ENCODE assay signal across 20 mouse cellular contexts in genomic region chr9:41741500-41741899, GRCm38 (mm10).
DNase-seq lines count a peak whose midpoint lies in the region; ATAC-seq and TF ChIP-seq lines count a peak whose summit lies in the region.
"Had no signal": no experiment of that assay in that cellular context is flagged by ENCODE, and none has a peak within 500 bp of the region (broad histone marks: within the 10 kb centered on the region; RNA-seq: fewer than 3 reads in every experiment).

No protein-coding gene starts in this region.

- TF ChIP-seq POLR2A in kidney, adult 2 months (IDR thresholded peaks at IDR 0.05; ENCODE audit: low read depth, low read length) = no peak

- WGBS in forebrain, postnatal 0 days = 56% methylated on average over 5 of the region's 5 CpGs
- 84% methylated on average over 5 of the region's 5 CpGs for WGBS in forebrain, embryonic 13.5 days
- 56% methylated on average over 5 of the region's 5 CpGs for WGBS in embryonic facial prominence, embryonic 13.5 days
- 76% methylated on average over 5 of the region's 5 CpGs for WGBS in midbrain, postnatal 0 days
- 70% methylated on average over 5 of the region's 5 CpGs for WGBS in kidney, adult 2 months

- no peak overlapping the region for H3K4me3 ChIP-seq in forebrain, postnatal 0 days (ENCODE audit: low read depth, low read length)
- H3K4me3 ChIP-seq in forebrain, embryonic 13.5 days = no peak overlapping the region
- no peak overlapping the region for H3K4me3 ChIP-seq in embryonic facial prominence, embryonic 13.5 days
- no peak overlapping the region for H3K4me3 ChIP-seq in midbrain, postnatal 0 days (ENCODE audit: low read depth, low read length)
- no peak overlapping the region for H3K4me3 ChIP-seq in kidney, adult 2 months (ENCODE audit: insufficient read depth, low read depth, low read length)
- H3K4me3 ChIP-seq: heart, embryonic 10.5 days; hindbrain, embryonic 15.5 days; limb, embryonic 15.5 days; liver, embryonic 15.5 days had no signal

- no peak overlapping the region for H3K9ac ChIP-seq in forebrain, postnatal 0 days
- H3K9ac ChIP-seq in forebrain, embryonic 13.5 days = no peak overlapping the region
- no peak overlapping the region for H3K9ac ChIP-seq in embryonic facial prominence, embryonic 13.5 days
- H3K9ac ChIP-seq in midbrain, postnatal 0 days (replicated peaks; ENCODE audit: low read length, poor library complexity, severe bottlenecking) = no peak overlapping the region
- H3K9ac ChIP-seq: hindbrain, embryonic 15.5 days; limb, embryonic 15.5 days; liver, embryonic 15.5 days had no signal

- H3K27ac ChIP-seq in forebrain, postnatal 0 days (ENCODE audit: low read depth, low read length) = no peak overlapping the region
- H3K27ac ChIP-seq in forebrain, embryonic 13.5 days = no peak overlapping the region
- peak overlapping the region; percentile 14; the same call in 1 of the 2 replicates for H3K27ac ChIP-seq in embryonic facial prominence, embryonic 13.5 days
- H3K27ac ChIP-seq in midbrain, postnatal 0 days (ENCODE audit: low read depth, low read length) = no peak overlapping the region
- H3K27ac ChIP-seq in kidney, adult 2 months (ENCODE audit: insufficient read depth, low read depth, low read length) = no peak overlapping the region
- H3K27ac ChIP-seq: heart, embryonic 10.5 days; hindbrain, embryonic 15.5 days; limb, embryonic 15.5 days; liver, embryonic 15.5 days; macrophage had no signal

- TF ChIP-seq CTCF in forebrain, postnatal 0 days (IDR thresholded peaks at IDR 0.05; ENCODE audit: low read depth) = no peak
- TF ChIP-seq CTCF in midbrain, postnatal 0 days (IDR thresholded peaks at IDR 0.05) = no peak
- no peak for TF ChIP-seq CTCF in kidney, adult 2 months (conservative IDR thresholded peaks at IDR 0.05; ENCODE audit: insufficient read depth, insufficient read length, low read depth, low read length)

- H3K27me3 ChIP-seq in forebrain, postnatal 0 days (ENCODE audit: insufficient read depth, low read length) = no peaks in the 10 kb centered on the region
- H3K27me3 ChIP-seq in forebrain, embryonic 13.5 days = no peaks in the 10 kb centered on the region
- no peaks in the 10 kb centered on the region for H3K27me3 ChIP-seq in embryonic facial prominence, embryonic 13.5 days
- no peaks in the 10 kb centered on the region for H3K27me3 ChIP-seq in midbrain, postnatal 0 days (ENCODE audit: insufficient read depth, low read length)
- no peaks in the 10 kb centered on the region for H3K27me3 ChIP-seq in kidney, adult 2 months (replicated peaks; ENCODE audit: control insufficient read depth, insufficient read depth, low read length)
- H3K27me3 ChIP-seq: hindbrain, embryonic 15.5 days; limb, embryonic 15.5 days had no signal

- no peaks in the 10 kb centered on the region for H3K9me3 ChIP-seq in forebrain, postnatal 0 days (ENCODE audit: low read length)
- no peaks in the 10 kb centered on the region for H3K9me3 ChIP-seq in forebrain, embryonic 13.5 days (replicated peaks)
- H3K9me3 ChIP-seq in embryonic facial prominence, embryonic 13.5 days = no peaks in the 10 kb centered on the region
- no peaks in the 10 kb centered on the region for H3K9me3 ChIP-seq in midbrain, postnatal 0 days (ENCODE audit: low read length)
- H3K9me3 ChIP-seq: heart, embryonic 10.5 days; hindbrain, embryonic 15.5 days; limb, embryonic 15.5 days; liver, embryonic 15.5 days had no signal

- H3K4me1 ChIP-seq in forebrain, postnatal 0 days (ENCODE audit: insufficient read depth) = peaks cover 7% of the 10 kb centered on the region
- H3K4me1 ChIP-seq in forebrain, embryonic 13.5 days = peaks cover 21% of the 10 kb centered on the region
- peaks cover 13% of the 10 kb centered on the region for H3K4me1 ChIP-seq in embryonic facial prominence, embryonic 13.5 days
- peaks cover 8% of the 10 kb centered on the region; the same call in 1 of the 2 replicates for H3K4me1 ChIP-seq in midbrain, postnatal 0 days (ENCODE audit: insufficient read depth, low read length)
- H3K4me1 ChIP-seq in kidney, adult 2 months (ENCODE audit: control insufficient read depth, insufficient read depth, low read length) = no peaks in the 10 kb centered on the region
- H3K4me1 ChIP-seq: liver, embryonic 15.5 days had no signal

- DNase-seq in adrenal gland, adult (ENCODE audit: inconsistent age in 2 of 2, low spot score in 1 of 2) = peak; percentile 34 to 75
- no peak for DNase-seq in adrenal gland, postnatal 4 days (ENCODE audit: low spot score in 2 of 2)
- DNase-seq in forebrain, postnatal 0 days = no peak
- peak; percentile 43 for DNase-seq in NIH3T3 (ENCODE audit: low read depth)
- no peak for DNase-seq in midbrain, postnatal 0 days (ENCODE audit: low spot score)
- no peak for DNase-seq in kidney, adult 2 months
- DNase-seq: cerebellum, adult 9-11 months; gastrocnemius, postnatal 10 days; kidney, adult 11 months; kidney, postnatal 4 days; layer of hippocampus, adult 9-11 months; thymus, postnatal 14 days had no signal

- no peak overlapping the region for H3K4me2 ChIP-seq in forebrain, postnatal 0 days (ENCODE audit: low read depth)
- H3K4me2 ChIP-seq in forebrain, embryonic 13.5 days = no peak overlapping the region
- H3K4me2 ChIP-seq in embryonic facial prominence, embryonic 13.5 days = no peak overlapping the region
- H3K4me2 ChIP-seq in midbrain, postnatal 0 days (ENCODE audit: low read depth, low read length, poor library complexity, severe bottlenecking) = no peak overlapping the region
- H3K4me2 ChIP-seq: hindbrain, embryonic 15.5 days; limb, embryonic 15.5 days; liver, embryonic 15.5 days had no signal

- peak; percentile 42; the same call in 1 of the 2 replicates for ATAC-seq in forebrain, postnatal 0 days
- no peak for ATAC-seq in forebrain, embryonic 13.5 days
- ATAC-seq in embryonic facial prominence, embryonic 13.5 days (ENCODE audit: insufficient number of reproducible peaks, insufficient read depth, low FRiP score, low TSS enrichment, low read depth) = no peak
- ATAC-seq in midbrain, postnatal 0 days (ENCODE audit: low FRiP score) = no peak
- ATAC-seq: midbrain, embryonic 16.5 days had no signal

- H3K36me3 ChIP-seq in forebrain, postnatal 0 days (ENCODE audit: insufficient read depth) = no peaks in the 10 kb centered on the region
- H3K36me3 ChIP-seq in forebrain, embryonic 13.5 days (ENCODE audit: poor library complexity, severe bottlenecking) = no peaks in the 10 kb centered on the region
- H3K36me3 ChIP-seq in embryonic facial prominence, embryonic 13.5 days = no peaks in the 10 kb centered on the region
- no peaks in the 10 kb centered on the region for H3K36me3 ChIP-seq in midbrain, postnatal 0 days (ENCODE audit: insufficient read depth, low read length)
- H3K36me3 ChIP-seq in kidney, adult 2 months (ENCODE audit: control insufficient read depth, insufficient read depth, low read length) = no peaks in the 10 kb centered on the region
- H3K36me3 ChIP-seq: heart, embryonic 10.5 days; hindbrain, embryonic 15.5 days; limb, embryonic 15.5 days; liver, embryonic 15.5 days had no signal

Comparison
In these comparisons a context has a peak if more than half of its experiments do, and no peak if none do; other contexts are left out.
1. DNase-seq: peak in adrenal gland, adult (2 of 2) and NIH3T3 (single experiment); none in adrenal gland, postnatal 4 days (0 of 2), forebrain, postnatal 0 days (single experiment), midbrain, postnatal 0 days (single experiment) and kidney, adult 2 months (single experiment).